Mouse (Mus musculus) neural tube, embryonic 10.5 days (tissue): ENCODE measurements around the gene Gm6710.
"Not testable (repeated sequence)": the region's sequence is repeated elsewhere in the genome, so short reads cannot be mapped to it uniquely, and the experiment has no call there.

ENCODE experiments used
- DNase-seq: peaks from one replicate; pipeline ENCODE4 v3.0.0-alpha.2; 2017; ENCODE audit warnings: low spot score; ENCODE audit errors: extremely low spot score

Gene Gm6710

DNA sequence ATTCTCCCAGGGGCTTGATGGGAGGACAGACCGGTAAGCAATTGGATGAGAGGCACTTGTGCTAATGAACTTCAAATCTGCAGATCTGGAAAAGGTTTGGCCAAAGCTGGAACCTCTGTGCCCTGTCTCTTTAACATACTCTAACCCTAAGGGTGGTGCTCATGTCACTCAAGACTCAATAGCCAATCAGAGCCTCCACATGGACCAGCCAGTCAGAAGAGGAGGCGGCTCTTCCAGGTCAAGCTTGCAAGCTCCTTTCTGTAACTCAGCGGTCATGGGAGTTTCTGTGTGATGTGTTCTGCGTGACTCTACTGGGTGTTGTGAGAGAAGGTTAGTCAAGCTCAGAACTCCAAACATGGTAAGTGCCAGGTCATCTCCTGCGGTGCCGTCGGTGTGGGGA, at the start of gene Gm6710:
Gene Gm6710, plus strand, starts transcription at position 196 of the 400 bp plus-strand sequence.
- DNase-seq = not testable (repeated sequence)
